Mouse (Mus musculus): ENCODE measurements at regions not wholly inside any gene's neighbourhood (a gene's known extent, or its start where the extent isn't known, plus 50 kb on each side); places are given as distances from the start of the nearest gene placed in this dataset.

- TF ChIP-seq CTCF (IDR thresholded peaks at IDR 0.05; ENCODE audit: low read depth, low read length): no peak
- Histone ChIP-seq H3K27ac (ENCODE audit: insufficient read depth, low read depth, low read length) (no peak overlapping the region), H3K4me1 (ENCODE audit: control insufficient read depth, insufficient read depth, low read length) (no peaks in the 10 kb centered on the region), H3K4me3 (ENCODE audit: insufficient read depth, low read length) (no peak overlapping the region)
These were observed 130.7 kb upstream of the Sgk1 start for GRCm38 (mm10) chr10:21751326-21751725.

GRCm38 (mm10) chr10:21752392-21752791, 129.6 kb upstream of the Sgk1 start:
- TF ChIP-seq CTCF (IDR thresholded peaks at IDR 0.05; ENCODE audit: low read depth, low read length): no peak
- TF ChIP-seq POLR2A (IDR thresholded peaks at IDR 0.05; ENCODE audit: borderline replicate concordance, low read depth, low read length): no peak
- H3K4me1 ChIP-seq (ENCODE audit: control insufficient read depth, insufficient read depth, low read length): no peaks in the 10 kb centered on the region

GRCm38 (mm10) chr10:21754763-21755548, 127.0 kb upstream of the Sgk1 start:
- TF ChIP-seq CTCF (IDR thresholded peaks at IDR 0.05; ENCODE audit: low read depth, low read length): no peak
- no peak for TF ChIP-seq POLR2A (IDR thresholded peaks at IDR 0.05; ENCODE audit: borderline replicate concordance, low read depth, low read length)
- Histone ChIP-seq H3K4me1 (ENCODE audit: control insufficient read depth, insufficient read depth, low read length) (no peaks in the 10 kb centered on the region), H3K27ac (ENCODE audit: insufficient read depth, low read depth, low read length) (no peak overlapping the region), H3K4me3 (ENCODE audit: insufficient read depth, low read length) (no peak overlapping the region)

More at GRCm38 (mm10) chr10:21752392-21752791, 129.6 kb upstream of the Sgk1 start:
- no peak overlapping the region for H3K27ac ChIP-seq (ENCODE audit: insufficient read depth, low read depth, low read length)
- H3K4me3 ChIP-seq (ENCODE audit: insufficient read depth, low read length): no peak overlapping the region

GRCm38 (mm10) chr10:21755717-21756116, 126.3 kb upstream of the Sgk1 start:
- no peak for TF ChIP-seq CTCF (IDR thresholded peaks at IDR 0.05; ENCODE audit: low read depth, low read length)
- TF ChIP-seq POLR2A (IDR thresholded peaks at IDR 0.05; ENCODE audit: borderline replicate concordance, low read depth, low read length): no peak
- H3K4me3 ChIP-seq (ENCODE audit: insufficient read depth, low read length): no peak overlapping the region
- no peak overlapping the region for H3K27ac ChIP-seq (ENCODE audit: insufficient read depth, low read depth, low read length)
- no peaks in the 10 kb centered on the region for H3K4me1 ChIP-seq (ENCODE audit: control insufficient read depth, insufficient read depth, low read length)

- H3K4me1 ChIP-seq (ENCODE audit: control insufficient read depth, insufficient read depth, low read length): no peaks in the 10 kb centered on the region
- no peak for TF ChIP-seq POLR2A (IDR thresholded peaks at IDR 0.05; ENCODE audit: borderline replicate concordance, low read depth, low read length)
- H3K4me3 ChIP-seq (ENCODE audit: insufficient read depth, low read length): no peak overlapping the region
- no peak overlapping the region for H3K27ac ChIP-seq (ENCODE audit: insufficient read depth, low read depth, low read length)
These were observed 125.2 kb upstream of the Sgk1 start for GRCm38 (mm10) chr10:21756811-21757210.

- no peaks in the 10 kb centered on the region for H3K4me1 ChIP-seq (ENCODE audit: control insufficient read depth, insufficient read depth, low read length)
- H3K27ac ChIP-seq (ENCODE audit: insufficient read depth, low read depth, low read length): no peak overlapping the region
- no peak for TF ChIP-seq CTCF (IDR thresholded peaks at IDR 0.05; ENCODE audit: low read depth, low read length)
- TF ChIP-seq POLR2A (IDR thresholded peaks at IDR 0.05; ENCODE audit: borderline replicate concordance, low read depth, low read length): no peak
- H3K4me3 ChIP-seq (ENCODE audit: insufficient read depth, low read length): no peak overlapping the region
These were observed 123.9 kb upstream of the Sgk1 start for GRCm38 (mm10) chr10:21758122-21758521.

GRCm38 (mm10) chr10:21762516-21762915, 119.5 kb upstream of the Sgk1 start:
- Histone ChIP-seq H3K4me3 (ENCODE audit: insufficient read depth, low read length) (no peak overlapping the region), H3K4me1 (ENCODE audit: control insufficient read depth, insufficient read depth, low read length) (no peaks in the 10 kb centered on the region), H3K27ac (ENCODE audit: insufficient read depth, low read depth, low read length) (no peak overlapping the region)
- no peak for TF ChIP-seq CTCF (IDR thresholded peaks at IDR 0.05; ENCODE audit: low read depth, low read length)
- TF ChIP-seq POLR2A (IDR thresholded peaks at IDR 0.05; ENCODE audit: borderline replicate concordance, low read depth, low read length): no peak

- H3K4me1 ChIP-seq (ENCODE audit: control insufficient read depth, insufficient read depth, low read length): no peaks in the 10 kb centered on the region
- no peak overlapping the region for H3K27ac ChIP-seq (ENCODE audit: insufficient read depth, low read depth, low read length)
- TF ChIP-seq CTCF (IDR thresholded peaks at IDR 0.05; ENCODE audit: low read depth, low read length) (no peak), POLR2A (IDR thresholded peaks at IDR 0.05; ENCODE audit: borderline replicate concordance, low read depth, low read length) (no peak)
- no peak overlapping the region for H3K4me3 ChIP-seq (ENCODE audit: insufficient read depth, low read length)
These were observed 118.7 kb upstream of the Sgk1 start for GRCm38 (mm10) chr10:21763017-21763964.

- no peak for TF ChIP-seq POLR2A (IDR thresholded peaks at IDR 0.05; ENCODE audit: borderline replicate concordance, low read depth, low read length)
- no peak for TF ChIP-seq CTCF (IDR thresholded peaks at IDR 0.05; ENCODE audit: low read depth, low read length)
- Histone ChIP-seq H3K4me3 (ENCODE audit: insufficient read depth, low read length) (no peak overlapping the region), H3K27ac (ENCODE audit: insufficient read depth, low read depth, low read length) (no peak overlapping the region), H3K4me1 (ENCODE audit: control insufficient read depth, insufficient read depth, low read length) (no peaks in the 10 kb centered on the region)
These were observed 117.9 kb upstream of the Sgk1 start for GRCm38 (mm10) chr10:21764090-21764489.

GRCm38 (mm10) chr10:21764891-21765290, 117.1 kb upstream of the Sgk1 start:
- TF ChIP-seq POLR2A (IDR thresholded peaks at IDR 0.05; ENCODE audit: borderline replicate concordance, low read depth, low read length) (no peak), CTCF (IDR thresholded peaks at IDR 0.05; ENCODE audit: low read depth, low read length) (no peak)
- Histone ChIP-seq H3K4me3 (ENCODE audit: insufficient read depth, low read length) (no peak overlapping the region), H3K27ac (ENCODE audit: insufficient read depth, low read depth, low read length) (no peak overlapping the region), H3K4me1 (ENCODE audit: control insufficient read depth, insufficient read depth, low read length) (no peaks in the 10 kb centered on the region)
